Mouse (Mus musculus) lung, adult 2 months (tissue): ENCODE data around the gene Cplx3.

Experiments used
- CTCF ChIP-seq: fragments of 200-500 bp; IDR thresholded peaks from 2 replicates; pipeline ENCODE4 v1.5.1; 2011; ENCODE audit warnings: mild to moderate bottlenecking, low read length, control low read depth; ENCODE audit not compliant: insufficient read depth
- POLR2A ChIP-seq: fragments of 200-500 bp; IDR thresholded peaks from 2 replicates; pipeline ENCODE4 v1.6.1; 2011; ENCODE audit warnings: low read depth, mild to moderate bottlenecking, control low read depth, low read length, borderline replicate concordance; ENCODE audit errors: extremely low read depth

DNA sequence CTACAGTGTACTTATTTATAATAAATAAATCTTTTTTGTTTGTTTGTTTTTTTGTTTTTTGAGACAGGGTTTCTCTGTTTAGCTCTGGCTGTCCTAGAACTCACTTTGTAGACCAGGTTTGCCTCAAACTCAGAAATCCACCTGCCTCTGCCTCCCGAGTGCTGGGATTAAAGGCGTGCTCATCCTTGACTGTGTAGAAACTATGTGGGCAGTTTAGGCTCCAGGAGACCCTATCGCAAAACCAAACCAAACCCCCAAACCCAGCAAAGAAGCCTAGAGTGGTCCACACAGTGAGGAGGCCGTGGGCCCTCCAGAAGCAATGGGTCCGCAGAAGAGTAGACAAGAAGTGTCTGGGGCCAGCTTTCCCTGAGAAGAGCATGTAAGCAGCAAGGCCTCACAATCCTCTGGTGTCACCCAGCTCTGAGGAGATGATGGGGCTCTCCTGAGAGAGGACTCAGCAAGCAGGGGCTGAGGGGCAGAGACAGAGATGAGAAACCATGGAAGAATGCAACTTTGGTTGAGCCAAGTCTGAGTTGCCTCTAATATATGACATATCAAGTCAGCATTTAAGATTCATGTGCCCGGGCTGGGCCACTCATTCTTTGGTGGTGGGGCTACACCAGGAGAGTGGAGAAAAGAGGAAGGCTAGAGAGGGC, 44.2 kb upstream of the Cplx3 start:
- TF ChIP-seq CTCF (no peak), POLR2A (no peak)
